Mouse (Mus musculus) embryonic stem cell, embryonic (primary cell): Measurements from ENCODE around the gene 2810408A11Rik.

Experiments
- CTCF ChIA-PET, 4 experiments: fragments of 300-600 bp in 2 of 4; fragments of 350-600 bp in 2 of 4; sonication (Branson Sonifier 250); formaldehyde crosslinking; loops; one replicate each; lab custom pipeline; 2022; ENCODE audit warnings: inconsistent platforms in 2 of 4; lab: Charles Lee
- POLR2A ChIA-PET, 4 experiments: fragments of 300-600 bp in 2 of 4; fragments of 350-600 bp in 2 of 4; sonication (Branson Sonifier 250); formaldehyde crosslinking; loops; one replicate each; lab custom pipeline; 2022; ENCODE audit warnings: antibody characterized with exemption in 4 of 4, inconsistent platforms in 1 of 4; lab: Charles Lee

The 2810408A11Rik gene

DNA sequence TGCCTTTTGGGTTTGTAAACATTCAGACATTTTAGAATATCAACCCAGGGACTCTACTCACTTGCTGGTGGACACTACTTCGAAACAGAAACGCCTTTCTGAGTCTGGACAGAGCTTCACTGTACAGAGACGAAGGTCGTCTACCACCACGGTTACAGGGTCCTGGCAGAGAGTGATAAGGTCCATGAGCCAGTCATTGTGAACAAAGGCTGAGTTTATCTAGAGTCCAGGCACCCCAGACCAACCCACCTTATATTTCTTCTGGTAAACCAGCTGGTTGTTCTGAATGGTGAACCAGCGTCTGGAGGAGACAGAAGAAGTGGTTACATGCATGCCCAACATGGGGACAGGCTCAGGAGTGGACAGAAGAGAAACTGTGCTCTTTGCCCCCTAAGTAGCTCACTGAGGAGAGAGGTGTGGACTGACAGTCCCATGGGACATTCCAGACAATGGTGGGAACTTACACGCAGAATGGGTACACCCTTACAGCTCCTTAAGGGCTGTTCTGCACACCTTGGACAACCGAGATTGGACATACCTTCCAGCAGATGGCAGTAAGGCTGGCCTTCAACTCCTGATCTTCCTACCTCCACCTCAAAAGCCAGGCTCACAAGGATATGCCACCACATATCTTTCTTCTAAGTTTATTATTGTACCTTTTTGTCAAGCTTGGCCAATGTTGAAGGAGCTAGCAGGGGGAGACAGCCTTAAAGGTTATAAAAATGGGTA, 13.7 kb downstream of the 2810408A11Rik start:
- CTCF ChIA-PET, result interaction anchor here (0.5 to 4.2 kb wide), 40 partner anchors 8 to 459 kb away, joined by 3 to 28 read pairs (median 4); partner anchors contain the start of genes 2810408A11Rik (in 2 of the 4), Neurl4 (in 2 of the 4), Slc2a4 (in 2 of the 4) and Tmem95 (in 2 of the 4)
- POLR2A ChIA-PET, result interaction anchor here in 3 of 4 experiments (0.5 to 7.8 kb wide), 27 partner anchors 9 to 333 kb away, joined by 3 to 53 read pairs (median 4); partner anchors contain the start of genes Eif5a (in 3 of the 3), 2810408A11Rik (in 2 of the 3), Neurl4 (in 2 of the 3) and Tmem95 (in 2 of the 3)

- CTCF ChIA-PET, result interaction anchor here in 2 of 4 experiments (1.0 to 4.2 kb wide), 4 partner anchors 8 to 150 kb away, joined by 3 to 28 read pairs (median 4); partner anchors contain the start of gene Tmem95 (in 1 of the 2)
- POLR2A ChIA-PET, result interaction anchor here in 1 of 4 experiments (1.9 kb wide), 1 partner anchor 125 kb away, joined by 8 read pairs; no protein-coding TSS in a partner anchor
These were observed 16.1 kb downstream of the 2810408A11Rik start for GRCm38 (mm10) chr11:69884663-69885062.

DNA sequence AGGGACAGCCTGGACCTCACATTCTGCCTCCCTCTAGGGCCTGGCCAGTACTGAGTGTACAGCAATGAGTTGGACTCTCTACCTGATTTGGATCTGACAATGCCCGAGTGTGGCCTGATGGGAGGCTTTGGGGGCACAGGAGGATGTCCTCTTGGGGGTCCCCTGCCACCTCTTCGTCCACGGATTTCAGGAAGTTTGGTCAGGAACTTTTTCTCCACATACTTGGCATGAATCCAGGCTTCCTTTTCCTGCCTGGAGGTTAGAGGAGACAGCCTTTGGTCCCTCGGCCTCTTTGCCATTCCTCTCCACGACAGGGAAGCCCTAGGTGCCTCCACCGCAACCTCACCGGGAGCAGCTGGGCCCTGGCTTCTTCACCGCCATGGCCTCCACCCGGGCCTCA, 16.5 kb downstream of the 2810408A11Rik start:
- POLR2A ChIA-PET, result interaction anchor here in 2 of 4 experiments (0.6 to 1.9 kb wide), 5 partner anchors 14 to 125 kb away, joined by 3 to 8 read pairs (median 4); partner anchors contain the start of genes Nlgn2 (in 2 of the 2), Eif5a (in 1 of the 2) and Tmem256 (in 1 of the 2)
- CTCF ChIA-PET, result interaction anchor here in 2 of 4 experiments (0.7 to 4.2 kb wide), 11 partner anchors 8 to 150 kb away, joined by 3 to 28 read pairs (median 4); partner anchors contain the start of genes Tmem102 (in 1 of the 2), Tmem95 (in 1 of the 2) and Ybx2 (in 1 of the 2)

- CTCF ChIA-PET, result interaction anchor here (0.5 to 4.0 kb wide), 23 partner anchors 12 to 1086 kb away, joined by 3 to 51 read pairs (median 4); partner anchors contain the start of genes 2810408A11Rik (in 1 of the 4), Acap1 (in 1 of the 4), Mpdu1 (in 1 of the 4) and Neurl4 (in 1 of the 4)
- POLR2A ChIA-PET, result interaction anchor here in 3 of 4 experiments (0.5 to 7.2 kb wide), 11 partner anchors 8 to 279 kb away, joined by 3 to 61 read pairs (median 4); partner anchors contain the start of genes Eif5a (in 2 of the 3), Nlgn2 (in 2 of the 3), 2810408A11Rik (in 1 of the 3) and Gps2 (in 1 of the 3)
These were observed 17.1 kb downstream of the 2810408A11Rik start for GRCm38 (mm10) chr11:69883527-69884151.

DNA sequence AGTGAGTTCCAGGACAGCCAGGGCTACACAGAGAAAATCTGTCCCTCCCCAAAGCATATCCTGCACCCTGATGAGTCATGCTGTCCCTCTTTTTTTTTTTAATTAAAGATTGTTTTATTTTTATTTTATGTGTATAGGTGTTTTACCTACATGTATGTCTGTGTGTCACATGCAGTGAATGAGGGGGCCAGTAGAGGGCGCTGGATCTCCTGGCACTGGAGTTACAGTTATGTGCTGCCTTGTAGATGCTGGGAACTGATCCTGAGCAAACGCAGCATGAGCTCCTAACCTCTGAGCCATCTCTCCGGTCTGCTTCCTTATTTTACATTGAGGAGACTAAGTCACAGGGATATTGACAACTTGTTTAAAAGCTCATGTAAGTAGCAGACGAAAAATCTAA, 17.7 kb downstream of the 2810408A11Rik start:
- ChIA-PET CTCF (interaction anchor here (0.5 to 4.0 kb wide), 21 partner anchors 13 to 1087 kb away, joined by 3 to 51 read pairs (median 4); partner anchors contain the start of genes 2810408A11Rik (in 1 of the 4), Acap1 (in 1 of the 4), Mpdu1 (in 1 of the 4) and Neurl4 (in 1 of the 4)), POLR2A (interaction anchor here in 3 of 4 experiments (0.5 to 7.2 kb wide), 11 partner anchors 8 to 278 kb away, joined by 3 to 61 read pairs (median 4); partner anchors contain the start of genes Eif5a (in 2 of the 3), 2810408A11Rik (in 1 of the 3), Gps2 (in 1 of the 3) and Neurl4 (in 1 of the 3))

GRCm38 (mm10) chr11:69881787-69882670, 18.8 kb downstream of the 2810408A11Rik start:
- ChIA-PET POLR2A (interaction anchor here in 2 of 4 experiments (1.1 to 7.2 kb wide), 12 partner anchors 13 to 113 kb away, joined by 3 to 61 read pairs (median 4); partner anchors contain the start of genes 2810408A11Rik (in 2 of the 2), Eif5a (in 2 of the 2), Neurl4 (in 2 of the 2) and Ctdnep1 (in 1 of the 2)), CTCF (interaction anchor here in 3 of 4 experiments (0.6 to 4.0 kb wide), 16 partner anchors 10 to 159 kb away, joined by 3 to 51 read pairs (median 7); partner anchors contain the start of genes Slc2a4 (in 2 of the 3), 2810408A11Rik (in 1 of the 3), Dvl2 (in 1 of the 3) and Eif5a (in 1 of the 3))

GRCm38 (mm10) chr11:69880853-69881603, 19.8 kb downstream of the 2810408A11Rik start, which contains the start of gene Kctd11:
Kctd11 (minus strand) TSS chr11:69881406.
- ChIA-PET POLR2A (interaction anchor here in 3 of 4 experiments (0.5 to 7.2 kb wide), 38 partner anchors 12 to 301 kb away, joined by 3 to 61 read pairs (median 3); partner anchors contain the start of genes 2810408A11Rik (in 3 of the 3), Eif5a (in 3 of the 3), Neurl4 (in 3 of the 3) and Polr2a (in 2 of the 3)), CTCF (interaction anchor here (0.5 to 4.0 kb wide), 43 partner anchors 9 to 709 kb away, joined by 3 to 51 read pairs (median 4); partner anchors contain the start of genes Acap1 (in 2 of the 4), Slc2a4 (in 2 of the 4), 2810408A11Rik (in 1 of the 4) and Dvl2 (in 1 of the 4))

GRCm38 (mm10) chr11:69880506-69880852, 20.3 kb downstream of the 2810408A11Rik start:
- ChIA-PET CTCF (interaction anchor here (0.5 to 4.0 kb wide), 38 partner anchors 9 to 709 kb away, joined by 3 to 51 read pairs (median 4); partner anchors contain the start of genes Acap1 (in 2 of the 4), Slc2a4 (in 2 of the 4), 2810408A11Rik (in 1 of the 4) and Eif5a (in 1 of the 4)), POLR2A (interaction anchor here in 3 of 4 experiments (0.5 to 7.2 kb wide), 36 partner anchors 10 to 300 kb away, joined by 3 to 61 read pairs (median 3); partner anchors contain the start of genes Eif5a (in 3 of the 3), Neurl4 (in 3 of the 3), 2810408A11Rik (in 2 of the 3) and Polr2a (in 2 of the 3))

DNA sequence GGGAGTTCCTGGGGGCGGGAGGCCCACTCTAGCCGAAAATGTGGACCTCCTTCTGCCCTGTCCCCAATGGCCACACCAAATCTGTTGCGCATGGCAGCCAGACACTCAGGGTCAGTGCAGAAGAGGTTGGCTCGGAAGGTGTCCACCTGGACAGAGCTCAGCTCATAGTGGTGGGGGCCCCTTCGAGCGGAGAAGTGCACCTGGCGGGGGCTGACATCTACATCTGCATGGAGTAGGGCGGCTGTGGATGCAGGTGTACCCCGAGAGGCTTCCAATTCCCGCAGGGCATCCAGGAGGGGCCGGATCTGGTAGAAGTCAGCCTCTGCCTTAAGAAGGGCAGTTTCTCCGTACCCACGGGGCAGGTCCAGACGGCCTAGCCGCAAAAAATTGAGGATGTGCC, 21.1 kb downstream of the 2810408A11Rik start:
- ChIA-PET POLR2A (interaction anchor here in 3 of 4 experiments (0.5 to 7.2 kb wide), 27 partner anchors 12 to 300 kb away, joined by 3 to 61 read pairs (median 4); partner anchors contain the start of genes Tmem102 (in 3 of the 3), Eif5a (in 2 of the 3), Polr2a (in 2 of the 3) and 2810408A11Rik (in 1 of the 3)), CTCF (interaction anchor here (0.8 to 4.0 kb wide), 27 partner anchors 7 to 150 kb away, joined by 3 to 51 read pairs (median 5); partner anchors contain the start of genes Acap1 (in 2 of the 4), Slc2a4 (in 2 of the 4), Eif5a (in 1 of the 4) and Tmem102 (in 1 of the 4))

DNA sequence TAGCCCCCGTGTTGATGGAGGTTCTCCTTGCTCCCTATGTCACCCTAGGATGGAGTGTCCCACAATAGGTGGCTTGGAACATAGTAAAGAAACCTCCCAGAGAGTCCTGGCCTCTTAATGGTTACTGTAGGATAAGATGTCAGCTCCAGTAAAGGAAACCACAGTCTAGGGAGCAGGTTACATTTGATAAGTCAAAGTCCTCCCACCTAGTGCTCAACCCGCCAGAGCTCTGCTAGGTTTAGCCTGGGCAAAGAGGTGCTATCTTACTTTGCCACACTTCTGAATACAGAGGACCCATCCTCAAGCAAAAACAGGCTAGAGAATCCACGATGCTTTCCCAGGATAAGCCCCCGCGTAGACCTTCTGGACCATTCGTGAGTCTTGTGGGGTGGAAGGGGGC, 21.8 kb downstream of the 2810408A11Rik start:
- ChIA-PET POLR2A (interaction anchor here in 3 of 4 experiments (0.7 to 7.2 kb wide), 22 partner anchors 8 to 150 kb away, joined by 3 to 61 read pairs (median 6); partner anchors contain the start of genes 2810408A11Rik (in 3 of the 3), Neurl4 (in 3 of the 3), Nlgn2 (in 2 of the 3) and Tmem102 (in 2 of the 3)), CTCF (interaction anchor here (0.6 to 3.3 kb wide), 14 partner anchors 8 to 179 kb away, joined by 3 to 38 read pairs (median 8); partner anchors contain the start of genes Tmem102 (in 2 of the 4), Eif5a (in 1 of the 4) and Slc2a4 (in 1 of the 4))

GRCm38 (mm10) chr11:69878399-69878798, 22.4 kb downstream of the 2810408A11Rik start:
- ChIA-PET CTCF (interaction anchor here (0.5 to 3.6 kb wide), 27 partner anchors 8 to 1954 kb away, joined by 3 to 38 read pairs (median 4); partner anchors contain the start of genes Tmem102 (in 2 of the 4), Eif5a (in 1 of the 4) and Slc2a4 (in 1 of the 4)), POLR2A (interaction anchor here in 3 of 4 experiments (0.6 to 7.2 kb wide), 37 partner anchors 8 to 781 kb away, joined by 3 to 61 read pairs (median 7); partner anchors contain the start of genes 2810408A11Rik (in 3 of the 3), Eif5a (in 3 of the 3), Neurl4 (in 3 of the 3) and Tmem102 (in 3 of the 3))

GRCm38 (mm10) chr11:69877878-69878277, 22.9 kb downstream of the 2810408A11Rik start, which contains the start of gene Tmem95:
Tmem95 (minus strand) TSS chr11:69878018.
- ChIA-PET POLR2A (interaction anchor here (0.5 to 7.2 kb wide), 63 partner anchors 9 to 781 kb away, joined by 3 to 61 read pairs (median 6); partner anchors contain the start of genes 2810408A11Rik (in 3 of the 4), Eif5a (in 3 of the 4), Neurl4 (in 3 of the 4) and Tnk1 (in 3 of the 4)), CTCF (interaction anchor here (0.6 to 3.6 kb wide), 37 partner anchors 9 to 1953 kb away, joined by 3 to 38 read pairs (median 4); partner anchors contain the start of genes 2810408A11Rik (in 2 of the 4), Neurl4 (in 2 of the 4), Tmem102 (in 2 of the 4) and Eif5a (in 1 of the 4))

GRCm38 (mm10) chr11:69876867-69877266, 23.9 kb downstream of the 2810408A11Rik start:
- POLR2A ChIA-PET, result interaction anchor here (0.6 to 7.2 kb wide), 84 partner anchors 8 to 551 kb away, joined by 3 to 61 read pairs (median 5); partner anchors contain the start of genes 2810408A11Rik (in 3 of the 4), Eif5a (in 3 of the 4), Neurl4 (in 3 of the 4) and Tmem102 (in 3 of the 4)
- CTCF ChIA-PET, result interaction anchor here (0.5 to 3.6 kb wide), 71 partner anchors 9 to 866 kb away, joined by 3 to 38 read pairs (median 4); partner anchors contain the start of genes Tmem102 (in 4 of the 4), 2810408A11Rik (in 2 of the 4), Neurl4 (in 2 of the 4) and Tnk1 (in 2 of the 4)
